Mouse (Mus musculus) A20 (cell line): ENCODE measurements around the gene Rnaseh2b.

Source experiments
- DNase-seq: peaks from one replicate; pipeline ENCODE4 v3.0.0-alpha.2; 2011; ENCODE audit warnings: low read depth, low spot score

Gene Rnaseh2b

GRCm38 (mm10) chr14:62292488-62293339 is at the start of gene Rnaseh2b, which contains the start of gene Dleu7:
Rnaseh2b (plus strand) TSS chr14:62292589.
Dleu7 (minus strand) TSS chr14:62293047.
- no peak for DNase-seq

- no peak for DNase-seq
These were observed 48.9 kb upstream of the Rnaseh2b start for GRCm38 (mm10) chr14:62243530-62243929.

- peak; percentile 40 for DNase-seq
These were observed 46.8 kb upstream of the Rnaseh2b start for GRCm38 (mm10) chr14:62245557-62245956.

- DNase-seq = no peak
These were observed 44.0 kb upstream of the Rnaseh2b start for GRCm38 (mm10) chr14:62248345-62248744.

GRCm38 (mm10) chr14:62248796-62249195 is 43.6 kb upstream of the Rnaseh2b start:
- no peak for DNase-seq

- no peak for DNase-seq
These were observed 43.1 kb upstream of the Rnaseh2b start for GRCm38 (mm10) chr14:62249251-62249650.

- DNase-seq = no peak
These were observed 42.3 kb upstream of the Rnaseh2b start for GRCm38 (mm10) chr14:62250046-62250445.

GRCm38 (mm10) chr14:62251999-62252398 is 40.4 kb upstream of the Rnaseh2b start:
- DNase-seq = peak; percentile 67

- DNase-seq = peak; percentile 61
These were observed 38.0 kb upstream of the Rnaseh2b start for GRCm38 (mm10) chr14:62254371-62254770.

- DNase-seq = no peak
These were observed 36.3 kb upstream of the Rnaseh2b start for GRCm38 (mm10) chr14:62256066-62256465.

- DNase-seq = no peak
These were observed 34.3 kb upstream of the Rnaseh2b start for GRCm38 (mm10) chr14:62258125-62258524.

- no peak for DNase-seq
These were observed 33.3 kb upstream of the Rnaseh2b start for GRCm38 (mm10) chr14:62258978-62259536.

- no peak for DNase-seq
These were observed 21.5 kb upstream of the Rnaseh2b start for GRCm38 (mm10) chr14:62270698-62271396.

- DNase-seq = no peak
These were observed 18.8 kb upstream of the Rnaseh2b start for GRCm38 (mm10) chr14:62273604-62274003.

GRCm38 (mm10) chr14:62282974-62283373 is 9.4 kb upstream of the Rnaseh2b start:
- DNase-seq = no peak

- DNase-seq = no peak
These were observed 3.7 kb upstream of the Rnaseh2b start for GRCm38 (mm10) chr14:62288731-62289130.

- DNase-seq = no peak
These were observed 892 bp upstream of the Rnaseh2b start for GRCm38 (mm10) chr14:62291406-62291987.

- no peak for DNase-seq
These were observed 262 bp upstream of the Rnaseh2b start for GRCm38 (mm10) chr14:62292166-62292487.

GRCm38 (mm10) chr14:62298808-62299207 is 6.4 kb downstream of the Rnaseh2b start:
- no peak for DNase-seq

GRCm38 (mm10) chr14:62300031-62300430 is 7.6 kb downstream of the Rnaseh2b start:
- no peak for DNase-seq

GRCm38 (mm10) chr14:62307555-62307954 is 15.2 kb downstream of the Rnaseh2b start:
- no peak for DNase-seq

GRCm38 (mm10) chr14:62309026-62309425 is 16.6 kb downstream of the Rnaseh2b start:
- no peak for DNase-seq
